Mouse (Mus musculus): ENCODE results near the gene Msrb1. TPM values are rescaled to one million over a fixed set of nuclear protein-coding genes. Genes with fewer than 3 reads are reported as not detected.

Gene Msrb1
- total RNA-seq, 2 experiments from 2014 or later, result 41.3 to 45.5 TPM

Other genes starting within 250 kb of the Msrb1 start
- gene Caskin1, start 248.0 kb upstream of the Msrb1 start, total RNA-seq (2021), result 100 to 1,000 TPM; 153 to 157 TPM
- gene Traf7, start 208.7 kb upstream of the Msrb1 start, total RNA-seq (2021), result 10 to 100 TPM; 79.3 to 84.6 TPM
- gene Rab26, start 202.4 kb upstream of the Msrb1 start, total RNA-seq (2021), result 10 to 100 TPM; 69.7 to 75.6 TPM
- 10 to 100 TPM; 78.8 to 80.0 TPM for gene Pkd1, start 186.8 kb upstream of the Msrb1 start, total RNA-seq (2021)
- gene Tsc2, start 104.0 kb upstream of the Msrb1 start, total RNA-seq (2021), result 100 to 1,000 TPM; 182 to 189 TPM
- 1 to 10 TPM; 4.9 to 6.1 TPM for gene Nthl1, start 104.0 kb upstream of the Msrb1 start, total RNA-seq (2021)
- gene Slc9a3r2, start 86.3 kb upstream of the Msrb1 start, total RNA-seq (2021), result 10 to 100 TPM; 39.7 to 41.0 TPM
- 1 to 10 TPM; 1.3 to 2.0 TPM for gene Npw, start 78.2 kb upstream of the Msrb1 start, total RNA-seq (2021)
- 10 to 100 TPM; 39.6 to 42.8 TPM for gene Zfp598, start 67.0 kb upstream of the Msrb1 start, total RNA-seq (2021)
- gene Syngr3, start 46.7 kb upstream of the Msrb1 start, total RNA-seq (2021), result 100 to 1,000 TPM; 159 to 169 TPM
- gene Gfer, start 40.5 kb upstream of the Msrb1 start, total RNA-seq (2021), result 10 to 100 TPM; 18.8 to 23.1 TPM
- gene Noxo1, start 40.4 kb upstream of the Msrb1 start, total RNA-seq (2021), result 1 to 10 TPM; 3.2 to 3.7 TPM
- gene Tbl3, start 29.0 kb upstream of the Msrb1 start, total RNA-seq (2021), result 10 to 100 TPM; 31.7 to 32.5 TPM
- under 1 TPM in 1 of 2 experiments, not detected in 1; 0.27 TPM for gene Rnf151, start 18.6 kb upstream of the Msrb1 start, total RNA-seq (2021)
- 100 to 1,000 TPM; 318 to 320 TPM for gene Rps2, start 18.5 kb upstream of the Msrb1 start, total RNA-seq (2021)
- gene Ndufb10, start 12.2 kb upstream of the Msrb1 start, total RNA-seq (2021), result 100 to 1,000 TPM; 226 to 238 TPM
- gene Rpl3l, start 8.8 kb upstream of the Msrb1 start, total RNA-seq (2021), result under 1 TPM; 0.27 to 0.43 TPM
- gene Hs3st6, start 16.3 kb downstream of the Msrb1 start, total RNA-seq (2021), result under 1 TPM; 0.35 to 0.38 TPM
- gene Meiob, start 67.6 kb downstream of the Msrb1 start, total RNA-seq (2021), result not detected
- 100 to 1,000 TPM; 129 TPM for gene Hagh, start 103.5 kb downstream of the Msrb1 start, total RNA-seq (2021)
- 10 to 100 TPM; 21.4 to 21.7 TPM for gene Fahd1, start 113.7 kb downstream of the Msrb1 start, total RNA-seq (2021)
- not detected for gene Igfals, start 129.4 kb downstream of the Msrb1 start, total RNA-seq (2021)
- 10 to 100 TPM; 32.3 to 33.5 TPM for gene Nubp2, start 149.7 kb downstream of the Msrb1 start, total RNA-seq (2021)
- gene Spsb3, start 150.0 kb downstream of the Msrb1 start, total RNA-seq (2021), result 10 to 100 TPM; 47.5 to 48.3 TPM
- 10 to 100 TPM; 52.0 to 53.1 TPM for gene Eme2, start 158.4 kb downstream of the Msrb1 start, total RNA-seq (2021)
- 10 to 100 TPM; 75.4 to 78.6 TPM for gene Mrps34, start 158.5 kb downstream of the Msrb1 start, total RNA-seq (2021)
- 10 to 100 TPM; 60.7 to 61.2 TPM for gene Nme3, start 159.9 kb downstream of the Msrb1 start, total RNA-seq (2021)
- gene Mapk8ip3, start 200.3 kb downstream of the Msrb1 start, total RNA-seq (2021), result 100 to 1,000 TPM; 388 to 404 TPM
- gene Jpt2, start 224.0 kb downstream of the Msrb1 start, total RNA-seq (2021), result 1 to 10 TPM; 5.9 to 6.4 TPM